Mouse (Mus musculus) monocyte, adult 5-6 weeks (primary cell): ENCODE measurements around the gene Gm21962. TPM values are rescaled to one million over a fixed set of nuclear protein-coding genes. Genes with fewer than 3 reads are reported as not detected.

Experiments
- ATAC-seq: fragments of 153-309, 156-312 bp; replicated peaks from 2 replicates; pipeline ENCODE4 v1.8.0; 2017; ENCODE audit warnings: mild to moderate bottlenecking; ENCODE audit not compliant: low TSS enrichment, insufficient number of reproducible peaks, severe bottlenecking, poor library complexity, low FRiP score
- total RNA-seq: library from RNA; stranded (forward); fragments of 200-1000, 200-491, 200-594 nt; gene quantifications from 3 replicates; pipeline ENCODE4 v1.2.3, GENCODE M21; 2017

Gene Gm21962
- total RNA-seq, 1 experiment from 2014 or later = 0.57 TPM

- ATAC-seq = no peak
Measured at GRCm38 (mm10) chr3:137686932-137687331, 15.6 kb downstream of the Gm21962 start.

GRCm38 (mm10) chr3:137691503-137691902, 20.2 kb downstream of the Gm21962 start:
- no peak for ATAC-seq

- ATAC-seq = no peak
Measured at GRCm38 (mm10) chr3:137715946-137716345, 44.6 kb downstream of the Gm21962 start.

GRCm38 (mm10) chr3:137716573-137717157, 45.3 kb downstream of the Gm21962 start:
- ATAC-seq = no peak

Other genes starting within 250 kb of the Gm21962 start
- not detected in 3 replicates for gene Ddit4l, start 49.9 kb upstream of the Gm21962 start, total RNA-seq
- gene H2afz, start 193.0 kb downstream of the Gm21962 start, total RNA-seq = 654 to 930 TPM (median 732 TPM) in 3 replicates
- gene Dnajb14, start 196.2 kb downstream of the Gm21962 start, total RNA-seq = 14.1 to 21.8 TPM (median 15.1 TPM) in 3 replicates
- gene Lamtor3, start 247.0 kb downstream of the Gm21962 start, total RNA-seq = 96.2 to 100 TPM (median 98.7 TPM) in 3 replicates